Mouse (Mus musculus) spleen, adult 10 weeks (tissue): ENCODE results near the gene BC049352. TPM values are rescaled to one million over a fixed set of nuclear protein-coding genes. Genes with fewer than 3 reads are reported as not detected.

Experiments used
- polyA plus RNA-seq: library from polyadenylated mRNA; stranded (reverse); fragments of 350-450 nt; fragmentation: Illumina TruSeq; extraction: RNeasy Lipid Tissue Mini Kit (QIAGEN cat#74804); gene quantifications from one replicate; pipeline ENCODE4 v1.2.3, GENCODE M21; 2015; ENCODE audit warnings: low replicate concordance; ENCODE audit not compliant: insufficient read depth

Gene BC049352
- 0.50 TPM for polyA plus RNA-seq

DNA sequence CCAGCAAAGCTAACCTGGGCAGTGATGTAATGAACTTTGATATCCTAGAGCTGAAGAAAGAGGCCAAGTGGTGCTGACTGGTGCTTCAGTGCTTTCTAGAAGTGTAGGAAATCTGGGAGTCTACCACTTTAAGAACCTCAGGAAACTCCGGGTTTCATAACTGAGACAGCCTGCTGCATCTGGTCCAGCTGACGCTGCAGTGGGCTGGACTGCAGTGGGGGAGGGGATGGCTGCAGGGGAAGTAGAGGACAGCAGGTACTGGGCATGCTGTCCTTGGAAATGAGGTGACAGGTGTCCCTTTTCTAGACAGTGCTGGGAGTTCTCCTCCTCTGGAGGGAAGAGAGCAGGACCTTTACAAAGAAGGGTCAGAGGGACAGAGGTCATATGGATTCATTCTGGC lies at the start of gene BC049352:
TSS of gene BC049352 (plus strand) at position 238 of the 400 bp plus-strand sequence.

DNA sequence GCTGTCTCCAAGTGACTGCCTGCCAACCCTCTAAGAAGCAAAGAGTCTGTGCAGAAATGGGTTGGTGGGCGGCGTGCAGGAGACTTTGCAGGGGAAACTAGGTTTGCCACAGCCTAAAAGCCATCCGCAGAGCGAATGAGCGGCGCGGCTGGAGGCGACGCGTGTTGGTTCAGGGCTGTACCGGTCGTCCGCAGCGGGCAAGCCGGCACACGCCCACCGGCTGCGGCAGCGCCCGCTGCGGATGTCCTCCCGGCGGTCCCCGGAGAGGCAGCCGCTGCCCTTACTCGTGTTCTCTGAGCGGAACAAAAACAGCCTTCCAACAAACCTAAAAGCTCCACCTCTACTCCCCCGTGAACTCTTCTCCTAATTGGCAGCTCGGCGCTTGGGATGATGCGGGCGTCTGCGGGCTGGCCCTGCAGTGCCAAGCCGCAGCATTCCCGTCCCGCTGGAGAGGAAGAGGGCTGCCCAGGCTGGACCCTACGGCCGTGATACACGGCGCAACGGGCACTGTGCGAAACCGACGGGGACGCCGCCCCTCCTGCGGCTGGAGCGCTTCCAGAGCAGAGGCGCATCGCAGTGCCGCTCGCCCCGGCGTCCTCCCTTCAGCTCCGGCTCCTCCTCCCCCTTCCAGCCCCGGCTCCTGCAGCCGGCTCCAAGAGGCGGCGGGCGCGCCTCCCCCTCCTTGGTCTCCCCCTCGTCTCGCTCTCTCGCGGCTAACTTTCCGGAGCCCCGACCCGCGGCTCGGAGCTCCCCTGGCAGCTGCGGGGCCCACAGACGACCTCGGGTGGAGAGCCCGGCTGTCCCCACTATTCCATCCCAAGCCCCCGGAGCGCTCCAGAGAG lies 43.4 kb upstream of the BC049352 start, which contains the start of gene Scn4b:
TSS of gene Scn4b (plus strand) at position 205 of the 842 bp plus-strand sequence.

DNA sequence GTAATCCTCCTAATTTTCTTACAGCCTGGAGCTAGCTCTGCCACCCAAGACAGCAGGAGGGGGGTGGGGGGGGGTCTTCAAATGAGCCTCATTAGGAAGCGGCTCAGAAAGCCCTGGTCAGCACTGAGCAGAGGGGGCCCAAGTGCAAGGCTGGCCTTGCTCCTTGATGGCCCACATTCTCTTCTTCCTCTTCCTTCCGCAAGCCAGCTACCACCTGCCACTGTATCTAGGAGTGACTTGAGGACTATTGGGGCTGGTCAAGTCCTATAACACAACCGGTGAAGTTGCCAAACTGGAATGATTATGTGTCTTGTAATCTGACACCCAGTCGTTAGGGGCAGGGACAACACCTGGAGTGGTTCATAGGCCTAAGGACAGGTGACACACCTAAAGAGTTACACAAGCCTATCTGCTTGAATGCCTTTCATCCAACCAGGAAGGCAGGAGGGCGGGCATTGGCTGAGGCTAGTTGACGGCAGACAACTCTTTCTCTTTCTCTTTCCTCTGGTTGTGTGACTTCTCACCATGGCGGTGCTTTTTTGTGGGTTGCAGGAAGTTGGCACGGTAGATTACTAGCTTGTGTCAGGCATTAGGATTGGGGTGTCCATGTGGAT lies 22.1 kb downstream of the BC049352 start, which contains the start of gene Tmprss4:
TSS of gene Tmprss4 (minus strand) at position 296 of the 614 bp plus-strand sequence.

DNA sequence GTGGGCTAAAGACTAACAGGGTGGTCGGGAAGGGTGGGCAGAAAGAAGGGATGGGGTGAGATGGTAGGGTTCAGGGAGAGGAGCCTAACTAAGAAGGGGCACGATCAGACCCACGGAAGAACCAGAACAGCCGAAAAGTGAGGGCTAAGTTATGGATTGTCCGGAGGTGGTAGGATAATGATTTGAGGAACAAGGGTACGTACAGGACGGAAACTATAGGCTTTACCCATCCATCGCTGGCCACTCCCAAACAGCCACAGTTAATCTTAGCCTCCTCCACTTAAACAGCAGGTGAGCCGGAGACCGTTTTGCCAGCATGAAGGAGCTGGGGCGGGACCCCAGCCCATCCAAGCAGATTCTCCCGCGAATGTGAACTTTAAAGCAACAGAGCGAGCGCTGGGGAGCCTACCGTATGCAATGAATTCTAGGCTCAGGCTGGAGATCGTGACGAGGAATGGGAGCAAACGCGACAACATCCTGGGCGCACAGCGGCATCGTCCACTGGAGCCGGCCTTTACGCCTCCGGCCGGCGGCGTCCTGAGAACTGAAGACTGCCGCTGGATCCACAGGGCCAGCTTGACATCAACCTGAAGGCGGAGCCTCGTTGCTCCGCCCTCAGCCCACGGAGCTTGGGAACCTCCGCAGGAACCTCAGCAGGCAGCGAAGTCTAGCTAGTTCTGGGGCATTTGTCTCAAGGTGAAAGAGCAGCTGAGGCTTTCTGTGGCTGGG lies 87.0 kb downstream of the BC049352 start, which contains the start of gene Il10ra:
TSS of gene Il10ra (minus strand) at position 553 of the 729 bp plus-strand sequence.

Other genes starting within 250 kb of the BC049352 start
- 83.4 TPM for gene Ube4a, start 216.4 kb upstream of the BC049352 start, polyA plus RNA-seq
- gene Cd3g, start 201.6 kb upstream of the BC049352 start, polyA plus RNA-seq: 219 TPM
- gene Cd3d, start 200.2 kb upstream of the BC049352 start, polyA plus RNA-seq: 76.6 TPM
- gene Cd3e, start 172.4 kb upstream of the BC049352 start, polyA plus RNA-seq: 96.4 TPM
- gene Mpzl2, start 142.2 kb upstream of the BC049352 start, polyA plus RNA-seq: 1.2 TPM
- 10.4 TPM for gene Mpzl3, start 126.8 kb upstream of the BC049352 start, polyA plus RNA-seq
- gene Jaml, start 102.8 kb upstream of the BC049352 start, polyA plus RNA-seq: 34.5 TPM
- 4.2 TPM for gene Scn2b, start 64.2 kb upstream of the BC049352 start, polyA plus RNA-seq
- 1.5 TPM for gene Scn4b, start 43.6 kb upstream of the BC049352 start, polyA plus RNA-seq
- 0.72 TPM for gene Tmprss4, start 22.1 kb downstream of the BC049352 start, polyA plus RNA-seq
- 130 TPM for gene Il10ra, start 87.1 kb downstream of the BC049352 start, polyA plus RNA-seq
- gene Tmprss13, start 137.1 kb downstream of the BC049352 start, polyA plus RNA-seq: 0.66 TPM
- gene Fxyd6, start 188.2 kb downstream of the BC049352 start, polyA plus RNA-seq: 6.4 TPM
- 2.7 TPM for gene Fxyd2, start 217.7 kb downstream of the BC049352 start, polyA plus RNA-seq
- gene Dscaml1, start 244.6 kb downstream of the BC049352 start, polyA plus RNA-seq: 0.22 TPM